ENCODE assay signal across 15 mouse cellular contexts in the genomic region with DNA sequence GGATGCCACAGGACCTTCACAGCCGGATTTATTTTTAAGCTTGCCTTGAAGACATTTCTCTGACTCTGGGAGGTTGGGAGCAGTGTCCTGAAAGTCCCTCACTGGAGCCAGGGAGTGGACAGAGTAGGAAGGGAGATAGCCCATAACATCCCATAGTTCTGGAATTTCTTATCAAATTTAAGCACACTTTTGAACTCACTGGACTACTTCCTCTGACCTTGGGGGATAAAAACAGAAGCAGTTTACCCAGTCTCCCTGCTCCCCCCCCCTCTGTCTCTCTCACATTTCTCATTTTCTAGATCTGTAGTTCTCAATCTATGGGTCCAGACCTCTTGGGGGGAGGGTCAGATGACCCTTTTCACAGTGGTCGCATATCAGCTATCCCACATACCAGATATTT. TPM values are rescaled to one million over a fixed set of nuclear protein-coding genes. Genes with fewer than 3 reads are reported as not detected.
DNase-seq lines count a peak whose midpoint lies in the region; ATAC-seq and TF ChIP-seq lines count a peak whose summit lies in the region.
"Had no signal": no experiment of that assay in that cellular context is flagged by ENCODE, and none has a peak within 500 bp of the region (broad histone marks: within the 10 kb centered on the region; RNA-seq: fewer than 3 reads in every experiment).

No protein-coding gene starts in this region.

- H3K4me3 ChIP-seq in gastrocnemius, adult 2 months, result no peak overlapping the region
- no peak overlapping the region for H3K4me3 ChIP-seq in heart, postnatal 0 days (ENCODE audit: low read depth, low read length)
- no peak overlapping the region for H3K4me3 ChIP-seq in neural tube, embryonic 13.5 days
- H3K4me3 ChIP-seq in liver, postnatal 0 days (ENCODE audit: low read depth, low read length), result no peak overlapping the region
- H3K4me3 ChIP-seq: forebrain, embryonic 10.5 days; limb, embryonic 12.5 days had no signal

- DNase-seq in gastrocnemius, adult 2 months, result no peak
- no peak for DNase-seq in gastrocnemius, postnatal 10 days
- DNase-seq in heart, postnatal 0 days (ENCODE audit: low spot score), result peak; percentile 37
- DNase-seq in heart, postnatal 10 days, result no peak
- DNase-seq in neural tube, embryonic 10.5 days (ENCODE audit: extremely low spot score, low spot score), result no peak
- no peak for DNase-seq in liver, postnatal 0 days
- DNase-seq in kidney, postnatal 36 days, result no peak
- DNase-seq: kidney, adult 18-20 months; kidney, postnatal 25 days; thymus, adult 18-20 months had no signal

- H3K4me2 ChIP-seq in heart, postnatal 0 days (ENCODE audit: low read depth, low read length), result no peak overlapping the region
- H3K4me2 ChIP-seq in neural tube, embryonic 13.5 days, result no peak overlapping the region
- no peak overlapping the region for H3K4me2 ChIP-seq in liver, postnatal 0 days (ENCODE audit: low read depth, low read length)
- H3K4me2 ChIP-seq: limb, embryonic 12.5 days had no signal

- no peak overlapping the region for H3K9ac ChIP-seq in heart, postnatal 0 days (replicated peaks; ENCODE audit: low read depth, low read length)
- no peak overlapping the region for H3K9ac ChIP-seq in neural tube, embryonic 13.5 days
- H3K9ac ChIP-seq in liver, postnatal 0 days (replicated peaks), result peak overlapping the region; percentile 23; the same call in 1 of the 2 replicates
- H3K9ac ChIP-seq: limb, embryonic 12.5 days had no signal

- H3K27me3 ChIP-seq in heart, postnatal 0 days (ENCODE audit: control insufficient read depth, insufficient read depth, low read length), result no peaks in the 10 kb centered on the region
- no peaks in the 10 kb centered on the region for H3K27me3 ChIP-seq in neural tube, embryonic 13.5 days
- no peaks in the 10 kb centered on the region for H3K27me3 ChIP-seq in liver, postnatal 0 days (ENCODE audit: insufficient read depth, low read length)

- H3K36me3 ChIP-seq in heart, postnatal 0 days (replicated peaks; ENCODE audit: control insufficient read depth, insufficient read depth, low read length), result no peaks in the 10 kb centered on the region
- H3K36me3 ChIP-seq in neural tube, embryonic 13.5 days, result no peaks in the 10 kb centered on the region
- no peaks in the 10 kb centered on the region for H3K36me3 ChIP-seq in liver, postnatal 0 days (replicated peaks; ENCODE audit: insufficient read depth, low read length)
- H3K36me3 ChIP-seq: forebrain, embryonic 10.5 days; limb, embryonic 12.5 days had no signal

- ATAC-seq in heart, postnatal 0 days (ENCODE audit: insufficient read depth, low read depth), result peak; percentile 44; the same call in 1 of the 2 replicates
- ATAC-seq in neural tube, embryonic 13.5 days (ENCODE audit: low read depth), result no peak
- ATAC-seq in liver, postnatal 0 days, result no peak; the same call in 1 of the 2 replicates

- no peak for TF ChIP-seq CTCF in gastrocnemius, adult 2 months (IDR thresholded peaks at IDR 0.05)
- TF ChIP-seq CTCF in heart, postnatal 0 days (IDR thresholded peaks at IDR 0.05; ENCODE audit: low read depth), result no peak
- TF ChIP-seq CTCF in liver, postnatal 0 days (IDR thresholded peaks at IDR 0.05; ENCODE audit: low read depth), result no peak

- H3K4me1 ChIP-seq in heart, postnatal 0 days (ENCODE audit: control insufficient read depth, insufficient read depth), result peaks cover 11% of the 10 kb centered on the region
- peaks cover 10% of the 10 kb centered on the region for H3K4me1 ChIP-seq in neural tube, embryonic 13.5 days (replicated peaks)
- peaks cover 25% of the 10 kb centered on the region for H3K4me1 ChIP-seq in liver, postnatal 0 days (ENCODE audit: insufficient read depth)
- H3K4me1 ChIP-seq: limb, embryonic 12.5 days had no signal

- 20% methylated on average over 2 of the region's 2 CpGs for WGBS in heart, postnatal 0 days
- 75% methylated on average over 2 of the region's 2 CpGs for WGBS in neural tube, embryonic 13.5 days
- 28% methylated on average over 2 of the region's 2 CpGs for WGBS in liver, postnatal 0 days (ENCODE audit: insufficient replicate concordance)

- intact Hi-C loops in gastrocnemius, adult 2 months (cut with DNase I), result no loop called here
- intact Hi-C loops in heart, postnatal 10 days (cut with DNase I), result no loop called here

- H3K27ac ChIP-seq in gastrocnemius, adult 2 months, result peak overlapping the region; percentile 78
- H3K27ac ChIP-seq in heart, postnatal 0 days (ENCODE audit: low read depth), result no peak overlapping the region
- H3K27ac ChIP-seq in neural tube, embryonic 13.5 days (replicated peaks), result peak overlapping the region; percentile 54; the same call in 1 of the 2 replicates
- H3K27ac ChIP-seq in liver, postnatal 0 days (ENCODE audit: low read depth), result peak overlapping the region; percentile 48
- H3K27ac ChIP-seq: forebrain, embryonic 10.5 days; limb, embryonic 12.5 days had no signal

- TF ChIP-seq EP300 in heart, postnatal 0 days (IDR thresholded peaks at IDR 0.05; ENCODE audit: low read depth), result no peak
- TF ChIP-seq EP300 in liver, postnatal 0 days (IDR thresholded peaks at IDR 0.05; ENCODE audit: low read depth), result peak; percentile 72

- no peaks in the 10 kb centered on the region for H3K9me3 ChIP-seq in heart, postnatal 0 days (replicated peaks; ENCODE audit: control insufficient read depth, low read length)
- H3K9me3 ChIP-seq in neural tube, embryonic 13.5 days, result no peaks in the 10 kb centered on the region
- no peaks in the 10 kb centered on the region for H3K9me3 ChIP-seq in liver, postnatal 0 days (ENCODE audit: low read length)
- H3K9me3 ChIP-seq: forebrain, embryonic 10.5 days; limb, embryonic 12.5 days had no signal

RNA-seq across cellular contexts. Expression of gene Prelp, which starts 32.8 kb away (rescaled TPM):
- total RNA-seq in gastrocnemius, adult 2 months (2021), result 10 to 100 TPM; 19.5 to 66.5 TPM
- total RNA-seq in gastrocnemius, postnatal 10 days (2021), result 10 to 100 TPM; 16.3 to 20.0 TPM
- 5.4 and 6.1 TPM in 2 replicates for total RNA-seq in heart, postnatal 0 days (2014; rRNA removed; ENCODE audit: low replicate concordance)
- 6.2 and 6.5 TPM in 2 replicates for polyA plus RNA-seq in heart, postnatal 0 days (2015; fragmentation: Nextera tagmentation; extraction: Ambion mirVana)
- 10 to 100 TPM; 27.2 TPM for total RNA-seq in heart, postnatal 10 days (2021)
- 8.2 and 10.1 TPM in 2 replicates for polyA plus RNA-seq in neural tube, embryonic 13.5 days (2015; fragmentation: Nextera tagmentation; extraction: Ambion mirVana)
- polyA plus RNA-seq in liver, postnatal 0 days (2015; fragmentation: Nextera tagmentation; extraction: Ambion mirVana), result 5.5 and 6.3 TPM in 2 replicates
- total RNA-seq: CH12.LX; megakaryocyte progenitor cell, adult 5-6 weeks had no signal

RNA-seq across cellular contexts. Expression of gene Optc, which starts 46.2 kb away (rescaled TPM):
- under 1 TPM in 1 of 2 experiments, not detected in 1; 0.13 TPM for total RNA-seq in gastrocnemius, adult 2 months (2021)
- under 1 TPM; 0.16 to 0.23 TPM for total RNA-seq in gastrocnemius, postnatal 10 days (2021)
- 3.2 TPM in 1 of 2 replicates, not detected in the other for total RNA-seq in heart, postnatal 0 days (2014; rRNA removed; ENCODE audit: low replicate concordance)
- 0.07 and 0.11 TPM in 2 replicates for polyA plus RNA-seq in heart, postnatal 0 days (2015; fragmentation: Nextera tagmentation; extraction: Ambion mirVana)
- under 1 TPM; 0.35 to 0.67 TPM for total RNA-seq in heart, postnatal 10 days (2021)
- 2.0 and 2.4 TPM in 2 replicates for polyA plus RNA-seq in neural tube, embryonic 13.5 days (2015; fragmentation: Nextera tagmentation; extraction: Ambion mirVana)
- polyA plus RNA-seq in liver, postnatal 0 days (2015; fragmentation: Nextera tagmentation; extraction: Ambion mirVana), result 0.11 and 0.14 TPM in 2 replicates
- total RNA-seq: CH12.LX; megakaryocyte progenitor cell, adult 5-6 weeks had no signal
